Mouse (Mus musculus) hindbrain, embryonic 15.5 days (tissue): Measurements from ENCODE around the gene Srgap2. TPM values are rescaled to one million over a fixed set of nuclear protein-coding genes. Genes with fewer than 3 reads are reported as not detected.

Source experiments
- ATAC-seq: fragments of 200-750 bp; cut with Nextera tagmentation; 2 replicates; pipeline ENCODE4 v1.8.0; 2017; ENCODE audit warnings: low read depth, moderate number of reproducible peaks, moderate TSS enrichment; ENCODE audit not compliant: low FRiP score
- H3K27ac ChIP-seq: fragments of 300-500 bp; sonication (generic); replicated peaks from 2 replicates; pipeline ENCODE4 v1.5.1; 2015; ENCODE audit warnings: mild to moderate bottlenecking, inconsistent platforms
- H3K27me3 ChIP-seq: fragments of 300-500 bp; sonication (generic); 2 replicates; pipeline ENCODE4 v1.6.1; 2015; ENCODE audit warnings: control low read depth, inconsistent platforms
- H3K36me3 ChIP-seq: fragments of 300-500 bp; sonication (generic); 2 replicates; pipeline ENCODE4 v1.6.1; 2015; ENCODE audit warnings: control low read depth, inconsistent platforms
- H3K4me1 ChIP-seq: fragments of 300-500 bp; sonication (generic); replicated peaks from 2 replicates; pipeline ENCODE4 v1.6.1; 2015; ENCODE audit warnings: control low read depth, inconsistent platforms
- H3K4me2 ChIP-seq: fragments of 300-500 bp; sonication (generic); 2 replicates; pipeline ENCODE4 v1.6.1; 2015; ENCODE audit warnings: moderate library complexity, mild to moderate bottlenecking, inconsistent platforms
- H3K4me3 ChIP-seq: fragments of 300-500 bp; sonication (generic); 2 replicates; pipeline ENCODE4 v1.5.1; 2015; ENCODE audit warnings: mild to moderate bottlenecking, inconsistent platforms
- H3K9ac ChIP-seq: fragments of 300-500 bp; sonication (generic); 2 replicates; pipeline ENCODE4 v1.6.1; 2015; ENCODE audit warnings: inconsistent platforms
- H3K9me3 ChIP-seq: fragments of 300-500 bp; sonication (generic); 2 replicates; pipeline ENCODE4 v1.6.1; 2016; ENCODE audit warnings: control low read depth, inconsistent platforms
- WGBS: fragments of 180-500 bp; shearing (Covaris S2); methylation state at CpG from one replicate; pipeline ENCODE4 v1.1.7; 2015; 5-methylcytosine and 5-hydroxymethylcytosine counted together
- polyA plus RNA-seq: library from polyadenylated mRNA; unstranded; fragments of >200 nt; fragmentation: Nextera tagmentation; extraction: Ambion mirVana; gene quantifications from 2 replicates; pipeline ENCODE4 v1.2.1, GENCODE M21; 2015

Gene Srgap2
- polyA plus RNA-seq, 1 experiment from 2014 or later, result 28.3 TPM

DNA sequence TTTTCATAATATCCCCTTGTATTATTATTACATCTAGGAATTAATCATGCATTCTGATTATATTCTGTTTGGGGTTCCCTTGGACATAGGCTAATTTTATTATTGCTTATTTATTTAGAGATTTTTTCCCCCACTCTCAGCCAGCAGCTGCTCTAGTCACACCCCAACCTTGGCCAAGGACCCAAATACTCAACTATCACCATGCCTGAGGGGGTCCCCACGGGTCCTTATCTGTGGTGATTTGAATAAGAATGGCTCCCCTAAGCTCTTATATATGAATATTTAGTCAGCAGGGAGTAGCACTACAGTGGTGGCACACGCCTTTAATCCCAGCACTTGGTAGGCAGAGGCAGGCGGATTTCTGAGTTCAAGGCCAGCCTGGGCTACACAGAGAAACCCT, 215.9 kb downstream of the Srgap2 start:
- Histone ChIP-seq H3K9me3 (no peaks in the 10 kb centered on the region), H3K9ac (no peak overlapping the region), H3K27me3 (no peaks in the 10 kb centered on the region), H3K4me1 (no peaks in the 10 kb centered on the region), H3K4me2 (no peak overlapping the region), H3K27ac (no peak overlapping the region; the same call in 1 of the 2 replicates), H3K36me3 (peaks cover 61% of the 10 kb centered on the region), H3K4me3 (no peak overlapping the region)
- WGBS, result 86% methylated on average over 3 of the region's 3 CpGs
- no peak for ATAC-seq

DNA sequence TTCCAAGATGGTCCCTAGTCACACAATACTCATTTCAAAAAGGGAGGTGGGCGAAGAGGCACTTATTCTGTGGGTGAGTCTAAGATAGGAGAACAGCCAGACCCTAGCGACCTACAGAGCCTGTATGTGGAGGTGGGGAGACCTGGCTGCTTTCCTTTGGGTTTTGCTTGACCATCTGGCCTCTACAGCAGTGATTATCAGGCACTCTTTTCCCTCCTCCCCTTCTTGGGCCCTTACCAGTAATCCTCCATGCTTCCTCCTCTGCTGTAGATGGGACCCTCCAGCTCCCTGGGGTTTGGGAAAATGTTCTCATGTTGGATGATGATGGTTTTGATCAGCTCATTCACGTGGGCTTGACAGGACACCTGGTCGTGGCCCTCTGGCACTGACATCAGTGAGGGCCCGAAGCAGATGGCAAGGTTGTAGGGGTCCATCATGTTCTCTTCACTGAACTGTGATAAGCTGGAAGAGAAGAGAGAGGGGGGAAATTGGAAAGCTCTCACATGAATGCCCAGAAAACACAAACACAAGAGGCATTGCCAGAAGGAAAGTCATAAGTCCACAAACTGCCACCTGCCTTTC, 216.8 kb downstream of the Srgap2 start:
- no peak overlapping the region for H3K9ac ChIP-seq
- H3K27me3 ChIP-seq, result no peaks in the 10 kb centered on the region
- peak overlapping the region; percentile 38; the same call in 1 of the 2 replicates for H3K27ac ChIP-seq
- H3K4me1 ChIP-seq, result no peaks in the 10 kb centered on the region
- H3K4me2 ChIP-seq, result no peak overlapping the region
- peak; percentile 77 for ATAC-seq
- 88% methylated on average over 5 of the region's 5 CpGs for WGBS
- H3K4me3 ChIP-seq, result no peak overlapping the region
- H3K36me3 ChIP-seq, result peaks cover 51% of the 10 kb centered on the region
- no peaks in the 10 kb centered on the region for H3K9me3 ChIP-seq

DNA sequence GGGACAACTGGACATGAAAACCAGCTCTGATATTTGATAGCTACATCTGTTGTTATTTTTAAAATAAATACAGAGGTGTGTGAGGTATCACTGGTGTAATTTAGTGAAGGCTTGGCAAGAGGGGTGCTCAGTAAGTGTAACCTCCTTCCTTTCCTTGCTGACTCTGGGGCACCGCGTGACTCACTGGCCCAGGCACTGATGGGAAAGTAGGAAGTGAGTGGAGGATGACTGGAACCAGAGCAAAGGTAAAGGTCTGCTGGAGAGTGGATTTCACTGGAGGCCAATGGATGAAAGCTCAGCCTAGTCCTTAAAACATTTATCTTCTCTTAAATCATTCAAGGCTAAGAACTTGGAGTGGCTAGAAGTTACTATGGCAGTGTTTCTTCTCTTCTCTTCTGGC, 226.4 kb downstream of the Srgap2 start:
- no peak for ATAC-seq
- H3K4me2 ChIP-seq, result no peak overlapping the region
- no peak overlapping the region for H3K4me3 ChIP-seq
- H3K27me3 ChIP-seq, result no peaks in the 10 kb centered on the region
- no peak overlapping the region for H3K27ac ChIP-seq
- H3K4me1 ChIP-seq, result 0 out of 2 replicates have a peak, but pooled peaks cover 3% of the 10 kb centered on the region
- H3K36me3 ChIP-seq, result peaks cover 31% of the 10 kb centered on the region
- H3K9ac ChIP-seq, result no peak overlapping the region
- H3K9me3 ChIP-seq, result no peaks in the 10 kb centered on the region
- 97% methylated on average over 2 of the region's 2 CpGs for WGBS

DNA sequence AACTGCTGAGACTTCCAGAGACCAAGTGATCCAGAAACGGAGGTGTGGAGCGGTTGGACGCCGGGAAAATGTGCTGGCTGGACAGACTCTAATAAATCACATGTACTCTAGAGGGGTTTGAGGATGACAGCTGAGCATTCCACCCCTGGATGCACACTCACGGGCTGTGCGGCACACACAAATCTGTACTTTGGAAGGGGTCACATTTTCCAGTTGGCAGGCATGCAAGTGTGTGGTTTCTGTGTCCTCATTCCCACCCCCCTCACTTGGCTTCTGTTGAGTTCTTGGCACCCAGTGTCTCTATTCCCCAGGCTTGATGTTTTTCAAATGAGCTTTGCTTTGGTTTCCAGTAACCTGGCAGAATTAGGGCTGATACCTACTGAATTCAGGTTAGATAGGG, 227.4 kb downstream of the Srgap2 start:
- Histone ChIP-seq H3K27ac (peak overlapping the region; percentile 51; the same call in 1 of the 2 replicates), H3K4me1 (0 out of 2 replicates have a peak, but pooled peaks cover 3% of the 10 kb centered on the region), H3K27me3 (no peaks in the 10 kb centered on the region), H3K9ac (no peak overlapping the region), H3K4me3 (no peak overlapping the region), H3K4me2 (no peak overlapping the region), H3K9me3 (no peaks in the 10 kb centered on the region), H3K36me3 (peaks cover 36% of the 10 kb centered on the region)
- 59% methylated on average over 6 of the region's 6 CpGs for WGBS
- peak; percentile 54; the same call in 1 of the 2 replicates for ATAC-seq

DNA sequence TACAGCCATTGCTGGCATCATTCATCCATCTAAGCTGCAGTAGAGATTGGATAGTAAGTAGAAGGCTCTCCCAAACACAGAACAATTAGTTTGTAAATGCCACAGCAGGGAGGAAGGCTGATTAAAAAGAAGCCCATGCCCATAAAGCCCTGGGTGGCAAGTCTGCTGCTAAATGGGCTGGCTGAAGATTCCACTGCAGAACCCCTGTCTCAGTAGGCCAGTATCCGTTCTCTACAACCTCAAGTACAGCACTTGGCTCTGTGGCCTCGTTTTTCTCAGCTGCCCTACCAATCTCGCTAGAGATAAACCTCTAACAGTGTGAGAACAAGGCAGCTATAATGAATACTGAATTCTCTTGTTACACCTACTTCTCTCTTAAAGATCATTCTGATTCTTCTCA, 227.9 kb downstream of the Srgap2 start:
- no peak overlapping the region for H3K4me2 ChIP-seq
- peak overlapping the region; percentile 51; the same call in 1 of the 2 replicates for H3K27ac ChIP-seq
- H3K27me3 ChIP-seq, result no peaks in the 10 kb centered on the region
- no peak overlapping the region for H3K9ac ChIP-seq
- peaks cover 36% of the 10 kb centered on the region for H3K36me3 ChIP-seq
- H3K4me3 ChIP-seq, result no peak overlapping the region
- ATAC-seq, result no peak
- 0 out of 2 replicates have a peak, but pooled peaks cover 3% of the 10 kb centered on the region for H3K4me1 ChIP-seq
- no peaks in the 10 kb centered on the region for H3K9me3 ChIP-seq
- 40% methylated on average over 3 of the region's 3 CpGs for WGBS

DNA sequence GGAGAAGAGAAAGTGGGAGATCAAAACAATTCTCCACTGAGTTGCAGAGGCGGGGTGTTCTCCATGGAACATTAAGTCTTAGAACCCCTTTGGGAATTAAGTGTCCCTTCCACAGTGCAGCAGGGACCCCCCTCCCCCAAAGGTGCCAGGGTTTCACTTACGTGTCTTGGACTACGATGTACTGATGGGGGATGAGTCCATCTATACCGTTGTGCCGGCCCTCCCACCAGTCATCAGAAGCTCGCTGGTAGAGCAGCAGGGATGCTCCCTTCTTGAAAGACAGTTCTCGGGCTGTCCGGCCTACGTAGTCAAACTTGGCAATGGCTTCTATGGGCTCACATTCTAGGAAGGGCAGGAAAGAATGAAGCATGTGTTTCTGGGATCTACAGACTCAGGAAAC, 229.0 kb downstream of the Srgap2 start:
- Histone ChIP-seq H3K9me3 (no peaks in the 10 kb centered on the region), H3K27ac (no peak overlapping the region), H3K9ac (no peak overlapping the region), H3K4me1 (0 out of 2 replicates have a peak, but pooled peaks cover 3% of the 10 kb centered on the region), H3K4me2 (no peak overlapping the region), H3K4me3 (no peak overlapping the region), H3K27me3 (no peaks in the 10 kb centered on the region), H3K36me3 (peaks cover 36% of the 10 kb centered on the region)
- WGBS, result 87% methylated on average over 9 of the region's 9 CpGs
- no peak for ATAC-seq

DNA sequence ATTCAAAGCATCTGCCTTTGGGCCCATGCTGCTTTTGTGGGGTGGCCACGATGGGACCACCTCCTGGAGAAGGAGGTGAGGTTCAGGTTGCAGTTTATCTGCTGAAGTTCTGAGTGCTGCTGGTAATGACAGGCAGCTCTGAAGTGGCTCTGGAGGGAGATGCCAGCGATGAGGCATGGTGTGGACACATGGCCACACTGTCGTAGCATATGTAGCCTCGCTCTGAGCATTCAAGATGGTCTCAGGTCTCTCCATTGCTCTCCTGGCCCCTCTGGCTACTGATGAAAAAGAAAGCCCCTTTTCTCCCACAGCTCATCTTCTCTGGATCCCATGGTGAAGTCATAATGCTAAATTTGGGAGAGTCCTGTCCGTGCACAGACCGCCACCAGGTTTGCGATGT, 230.4 kb downstream of the Srgap2 start:
- Histone ChIP-seq H3K4me2 (no peak overlapping the region), H3K36me3 (peaks cover 46% of the 10 kb centered on the region), H3K4me3 (no peak overlapping the region), H3K9ac (no peak overlapping the region), H3K27me3 (no peaks in the 10 kb centered on the region), H3K4me1 (0 out of 2 replicates have a peak, but pooled peaks cover 3% of the 10 kb centered on the region), H3K27ac (no peak overlapping the region), H3K9me3 (no peaks in the 10 kb centered on the region)
- 88% methylated on average over 7 of the region's 7 CpGs for WGBS
- ATAC-seq, result no peak

DNA sequence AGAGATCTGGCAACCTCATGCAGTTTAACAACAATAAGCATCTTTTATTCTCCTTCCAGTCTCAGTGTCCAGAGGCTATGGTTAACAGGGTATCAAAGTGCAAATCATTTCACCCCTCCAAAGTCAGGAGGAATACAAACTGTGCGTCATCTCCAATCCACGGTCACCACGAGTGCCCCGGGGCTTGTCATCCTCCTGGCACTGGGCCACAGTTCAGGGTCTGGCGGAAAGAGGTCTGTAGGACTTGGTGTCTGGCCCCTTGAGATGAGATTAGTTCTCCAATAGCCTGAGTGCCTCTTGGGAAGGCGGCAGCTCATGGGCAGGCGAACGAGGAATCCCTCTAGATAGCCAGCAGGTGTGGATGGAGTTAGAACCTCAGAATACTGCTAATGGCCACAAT, 232.0 kb downstream of the Srgap2 start:
- H3K4me2 ChIP-seq, result no peak overlapping the region
- 46% methylated on average over 8 of the region's 8 CpGs for WGBS
- no peak overlapping the region for H3K4me3 ChIP-seq
- no peak overlapping the region for H3K27ac ChIP-seq
- ATAC-seq, result no peak
- no peaks in the 10 kb centered on the region for H3K27me3 ChIP-seq
- H3K9me3 ChIP-seq, result no peaks in the 10 kb centered on the region
- peaks cover 54% of the 10 kb centered on the region for H3K36me3 ChIP-seq
- H3K4me1 ChIP-seq, result 0 out of 2 replicates have a peak, but pooled peaks cover 2% of the 10 kb centered on the region
- H3K9ac ChIP-seq, result no peak overlapping the region

DNA sequence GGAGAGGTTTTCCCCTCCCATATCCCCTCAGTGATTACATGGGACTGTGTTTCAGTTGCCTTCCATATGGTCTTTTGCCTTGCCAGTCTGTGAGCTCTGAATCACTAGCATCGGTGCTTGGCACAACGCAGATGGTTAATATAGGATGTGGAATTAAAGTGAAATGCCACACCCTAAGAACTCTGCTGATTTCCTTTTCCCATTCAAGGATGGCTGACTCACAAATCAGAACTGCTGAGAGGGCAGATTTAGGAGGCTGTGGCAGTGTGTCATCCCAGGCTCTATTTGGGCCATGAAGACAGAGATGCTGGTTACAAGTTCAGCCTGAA, 233.3 kb downstream of the Srgap2 start:
- WGBS, result 76% methylated on average over 2 of the region's 2 CpGs
- Histone ChIP-seq H3K27ac (no peak overlapping the region), H3K9ac (no peak overlapping the region), H3K27me3 (no peaks in the 10 kb centered on the region), H3K4me3 (no peak overlapping the region), H3K9me3 (no peaks in the 10 kb centered on the region), H3K4me1 (no peaks in the 10 kb centered on the region), H3K4me2 (no peak overlapping the region), H3K36me3 (peaks cover 50% of the 10 kb centered on the region)
- ATAC-seq, result no peak

DNA sequence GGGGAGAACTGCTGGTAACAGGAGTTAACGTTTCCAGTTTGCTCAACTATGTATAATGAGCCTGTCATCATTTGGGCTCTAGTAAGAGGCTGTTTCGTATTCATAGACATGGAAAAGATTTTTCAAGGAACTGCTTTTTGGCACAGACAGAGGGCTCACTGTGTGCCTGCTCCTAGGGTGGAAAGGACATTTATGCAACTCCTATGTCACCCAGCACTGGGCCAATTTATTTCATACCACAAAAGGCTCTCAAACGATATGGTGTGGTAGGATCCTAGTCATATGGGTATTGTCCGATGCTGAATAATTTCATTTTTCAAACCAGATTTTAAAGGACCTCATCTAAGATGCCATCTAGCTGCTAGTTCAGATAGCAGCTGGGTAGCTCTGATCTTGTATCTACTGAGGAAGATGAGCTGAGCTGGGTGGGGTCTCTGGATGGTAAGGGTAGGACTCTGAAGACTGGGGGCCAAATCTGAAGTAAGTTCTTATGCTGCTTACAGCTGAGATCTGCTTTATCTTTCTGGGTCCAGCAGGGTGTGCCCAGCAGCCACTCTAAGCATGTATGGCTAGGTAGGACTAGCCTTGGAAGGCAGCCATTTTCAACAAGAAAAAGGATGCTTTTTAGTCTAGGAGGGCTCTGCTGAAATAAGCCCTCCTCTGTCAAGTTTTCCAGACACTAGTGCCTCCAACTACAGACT, 233.8 kb downstream of the Srgap2 start:
- H3K4me1 ChIP-seq, result no peaks in the 10 kb centered on the region
- no peak overlapping the region for H3K27ac ChIP-seq
- no peak for ATAC-seq
- H3K27me3 ChIP-seq, result no peaks in the 10 kb centered on the region
- no peaks in the 10 kb centered on the region for H3K9me3 ChIP-seq
- 78% methylated on average over 4 of the region's 4 CpGs for WGBS
- no peak overlapping the region for H3K9ac ChIP-seq
- no peak overlapping the region for H3K4me2 ChIP-seq
- no peak overlapping the region for H3K4me3 ChIP-seq
- peaks cover 51% of the 10 kb centered on the region for H3K36me3 ChIP-seq

DNA sequence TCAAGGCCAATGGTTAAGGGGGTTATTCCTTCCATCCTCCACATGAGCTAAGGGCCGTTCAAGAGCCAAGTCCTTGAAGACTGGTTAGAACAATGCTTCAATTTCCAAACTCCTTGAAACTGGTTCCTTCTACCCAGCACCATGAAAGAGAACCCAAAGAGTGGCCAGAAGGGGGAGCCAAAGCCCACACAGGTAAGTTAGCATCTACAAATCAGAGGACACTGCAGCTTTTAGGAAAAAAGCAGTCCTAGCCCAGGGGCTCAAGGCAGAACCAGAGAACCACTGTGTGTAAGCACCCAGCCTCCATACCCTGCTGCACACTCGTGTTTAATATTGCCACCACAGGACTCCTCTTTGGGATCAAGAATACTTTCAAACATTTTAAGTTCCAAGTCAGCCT, 236.5 kb downstream of the Srgap2 start:
- Histone ChIP-seq H3K4me2 (no peak overlapping the region), H3K4me1 (no peaks in the 10 kb centered on the region), H3K27ac (no peak overlapping the region), H3K9ac (no peak overlapping the region), H3K9me3 (no peaks in the 10 kb centered on the region), H3K36me3 (peaks cover 38% of the 10 kb centered on the region), H3K4me3 (no peak overlapping the region), H3K27me3 (no peaks in the 10 kb centered on the region)
- no peak for ATAC-seq
- WGBS, result 48% methylated on average over 2 of the region's 2 CpGs

DNA sequence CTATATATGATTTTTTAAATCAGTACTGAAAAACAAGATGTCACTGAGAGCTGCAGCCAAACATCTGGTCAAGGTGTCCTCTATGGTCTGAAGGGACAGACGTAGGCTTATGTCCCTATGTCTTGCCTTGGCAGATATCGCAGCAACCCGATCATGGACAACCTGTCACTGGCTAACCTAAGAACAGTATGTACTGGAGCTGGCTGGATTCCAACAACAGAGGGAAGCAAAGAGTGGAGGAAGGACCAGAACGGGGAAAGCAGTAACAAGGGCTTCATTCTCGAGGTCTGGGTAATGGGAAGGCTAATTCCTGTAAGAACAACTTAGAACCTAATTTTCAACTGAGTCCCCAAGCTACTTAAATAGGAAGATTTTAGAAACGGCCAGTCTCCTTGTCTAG, 238.2 kb downstream of the Srgap2 start:
- Histone ChIP-seq H3K4me2 (no peak overlapping the region), H3K9me3 (no peaks in the 10 kb centered on the region), H3K4me3 (no peak overlapping the region), H3K27me3 (no peaks in the 10 kb centered on the region), H3K9ac (no peak overlapping the region), H3K36me3 (peaks cover 33% of the 10 kb centered on the region), H3K4me1 (peaks cover 5% of the 10 kb centered on the region; the same call in 1 of the 2 replicates), H3K27ac (no peak overlapping the region)
- 90% methylated on average over 6 of the region's 6 CpGs for WGBS
- ATAC-seq, result no peak
